In the genomic region with DNA sequence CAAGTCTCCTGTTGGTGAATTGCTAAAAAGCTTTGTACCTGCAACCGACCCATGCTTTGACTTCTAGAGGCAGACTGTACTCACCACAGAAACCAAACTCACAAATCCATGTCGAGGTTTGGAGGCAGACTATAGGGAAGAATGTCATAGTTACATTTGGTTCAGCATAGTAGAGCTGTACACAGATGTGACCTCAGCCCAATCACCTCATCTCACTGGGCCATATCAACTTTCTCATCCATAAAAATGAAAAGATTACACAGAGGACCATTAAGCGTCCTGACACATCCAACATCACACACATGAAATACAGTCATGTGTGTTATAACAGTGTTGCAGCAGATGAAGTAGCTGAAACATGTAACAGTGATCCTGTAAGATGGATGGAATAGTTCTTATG, we compare ENCODE assay signal across 9 mouse cellular contexts. TPM values are rescaled to one million over a fixed set of nuclear protein-coding genes. Genes with fewer than 3 reads are reported as not detected.
DNase-seq lines count a peak whose midpoint lies in the region; ATAC-seq and TF ChIP-seq lines count a peak whose summit lies in the region.
"Had no signal": no experiment of that assay in that cellular context is flagged by ENCODE, and none has a peak within 500 bp of the region (broad histone marks: within the 10 kb centered on the region; RNA-seq: fewer than 3 reads in every experiment).

No protein-coding gene starts in this region.

- intact Hi-C loops in gastrocnemius, postnatal 36 days (cut with DNase I) = no loop called here

- no peak for TF ChIP-seq CTCF in lung, embryonic 14.5 days (IDR thresholded peaks at IDR 0.05; ENCODE audit: low read depth)

- no peaks in the 10 kb centered on the region for H3K9me3 ChIP-seq in heart, embryonic 14.5 days (ENCODE audit: control insufficient read depth, low read length)
- 0 out of 2 replicates have a peak, but pooled peaks cover 3% of the 10 kb centered on the region for H3K9me3 ChIP-seq in heart, embryonic 12.5 days (replicated peaks)
- H3K9me3 ChIP-seq in lung, embryonic 14.5 days (ENCODE audit: low read depth, low read length) = no peaks in the 10 kb centered on the region
- no peaks in the 10 kb centered on the region for H3K9me3 ChIP-seq in embryonic facial prominence, embryonic 14.5 days (ENCODE audit: control insufficient read depth, low read length)
- H3K9me3 ChIP-seq in limb, embryonic 15.5 days = no peaks in the 10 kb centered on the region

- H3K4me3 ChIP-seq in heart, embryonic 14.5 days (ENCODE audit: control insufficient read depth in 1 of 2, insufficient read depth in 1 of 2, low read depth in 1 of 2, low read length in 2 of 2) = no peak overlapping the region
- no peak overlapping the region for H3K4me3 ChIP-seq in heart, embryonic 12.5 days
- no peak overlapping the region for H3K4me3 ChIP-seq in lung, embryonic 14.5 days (ENCODE audit: low read depth, low read length)
- 0 out of 2 replicates have a peak overlapping the region, but pooled peaks have one; percentile 13 for H3K4me3 ChIP-seq in embryonic facial prominence, embryonic 14.5 days (ENCODE audit: low read depth, low read length)
- H3K4me3 ChIP-seq in limb, embryonic 15.5 days = no peak overlapping the region

- H3K4me2 ChIP-seq in heart, embryonic 14.5 days (ENCODE audit: low read length) = peak overlapping the region; percentile 51; the same call in 1 of the 2 replicates
- no peak overlapping the region for H3K4me2 ChIP-seq in heart, embryonic 12.5 days
- peak overlapping the region; percentile 47; the same call in 1 of the 2 replicates for H3K4me2 ChIP-seq in lung, embryonic 14.5 days
- peak overlapping the region; percentile 47; the same call in 1 of the 2 replicates for H3K4me2 ChIP-seq in embryonic facial prominence, embryonic 14.5 days (ENCODE audit: low read depth, low read length)
- 0 out of 2 replicates have a peak overlapping the region, but pooled peaks have one; percentile 35 for H3K4me2 ChIP-seq in limb, embryonic 15.5 days

- H3K27me3 ChIP-seq in heart, embryonic 14.5 days (ENCODE audit: control insufficient read depth, insufficient read depth, low read length) = no peaks in the 10 kb centered on the region
- H3K27me3 ChIP-seq in heart, embryonic 12.5 days (replicated peaks) = no peaks in the 10 kb centered on the region
- no peaks in the 10 kb centered on the region for H3K27me3 ChIP-seq in lung, embryonic 14.5 days (ENCODE audit: insufficient read depth, low read length)
- H3K27me3 ChIP-seq in embryonic facial prominence, embryonic 14.5 days (replicated peaks; ENCODE audit: control insufficient read depth, insufficient read depth, low read length) = no peaks in the 10 kb centered on the region
- H3K27me3 ChIP-seq in limb, embryonic 15.5 days = no peaks in the 10 kb centered on the region

- 56% methylated on average over 3 of the region's 3 CpGs for WGBS in heart, embryonic 14.5 days
- 57% methylated on average over 3 of the region's 3 CpGs for WGBS in heart, embryonic 12.5 days
- WGBS in lung, embryonic 14.5 days = 38% methylated on average over 3 of the region's 3 CpGs
- WGBS in embryonic facial prominence, embryonic 14.5 days = 24% methylated on average over 3 of the region's 3 CpGs
- WGBS in limb, embryonic 15.5 days = 29% methylated on average over 3 of the region's 3 CpGs

- H3K9ac ChIP-seq in heart, embryonic 14.5 days (ENCODE audit: low read length) = no peak overlapping the region
- no peak overlapping the region for H3K9ac ChIP-seq in heart, embryonic 12.5 days
- H3K9ac ChIP-seq in lung, embryonic 14.5 days = no peak overlapping the region; the same call in 1 of the 2 replicates
- H3K9ac ChIP-seq in embryonic facial prominence, embryonic 14.5 days (ENCODE audit: low read depth, low read length) = peak overlapping the region; percentile 30; the same call in 1 of the 2 replicates
- no peak overlapping the region for H3K9ac ChIP-seq in limb, embryonic 15.5 days

- DNase-seq in lung, embryonic 14.5 days = no peak
- DNase-seq in lung, postnatal 14 days = no peak
- DNase-seq in embryonic facial prominence, embryonic 14.5 days (ENCODE audit: low spot score) = no peak
- DNase-seq in urinary bladder, adult 18-20 months (ENCODE audit: low spot score in 2 of 2) = no peak
- no peak for DNase-seq in gastrocnemius, postnatal 36 days

- ATAC-seq in heart, embryonic 14.5 days (ENCODE audit: insufficient number of reproducible peaks, insufficient read depth, low FRiP score, low read depth) = no peak
- no peak for ATAC-seq in heart, embryonic 12.5 days (ENCODE audit: insufficient number of reproducible peaks, low FRiP score)
- 0 out of 2 replicates have a peak, but pooled peaks have one; percentile 15 for ATAC-seq in lung, embryonic 14.5 days (ENCODE audit: insufficient read depth)
- peak; percentile 13; the same call in 1 of the 2 replicates for ATAC-seq in embryonic facial prominence, embryonic 14.5 days (ENCODE audit: low read depth)
- ATAC-seq in limb, embryonic 15.5 days (ENCODE audit: insufficient number of reproducible peaks, low FRiP score, low TSS enrichment, low read depth) = no peak
- ATAC-seq: CD4-positive, CD25-positive, alpha-beta regulatory T cell, adult 4 months had no signal

- H3K27ac ChIP-seq in heart, embryonic 14.5 days (replicated peaks in 1 of 2; ENCODE audit: control insufficient read depth in 1 of 2, insufficient read depth in 1 of 2, low read depth in 2 of 2, low read length in 2 of 2) = no peak overlapping the region
- no peak overlapping the region for H3K27ac ChIP-seq in heart, embryonic 12.5 days (ENCODE audit: poor library complexity, severe bottlenecking)
- peak overlapping the region; percentile 83; the same call in 1 of the 2 replicates for H3K27ac ChIP-seq in lung, embryonic 14.5 days (ENCODE audit: low read depth)
- peak overlapping the region; percentile 56 for H3K27ac ChIP-seq in embryonic facial prominence, embryonic 14.5 days (replicated peaks; ENCODE audit: low read depth, low read length)
- peak overlapping the region; percentile 80; the same call in 1 of the 2 replicates for H3K27ac ChIP-seq in limb, embryonic 15.5 days

- peaks cover 7 to 15% of the 10 kb centered on the region in 2 experiments for H3K4me1 ChIP-seq in heart, embryonic 14.5 days (ENCODE audit: control insufficient read depth in 2 of 2, insufficient read depth in 2 of 2, low read length in 2 of 2)
- H3K4me1 ChIP-seq in heart, embryonic 12.5 days (replicated peaks) = peaks cover 16% of the 10 kb centered on the region; the same call in 1 of the 2 replicates
- H3K4me1 ChIP-seq in lung, embryonic 14.5 days (ENCODE audit: insufficient read depth) = no peaks in the 10 kb centered on the region
- H3K4me1 ChIP-seq in embryonic facial prominence, embryonic 14.5 days (ENCODE audit: control insufficient read depth, insufficient read depth, low read length) = peaks cover 14% of the 10 kb centered on the region
- peaks cover 6% of the 10 kb centered on the region; the same call in 1 of the 2 replicates for H3K4me1 ChIP-seq in limb, embryonic 15.5 days

- no peaks in the 10 kb centered on the region for H3K36me3 ChIP-seq in heart, embryonic 14.5 days (ENCODE audit: control insufficient read depth, insufficient read depth, low read length)
- H3K36me3 ChIP-seq in heart, embryonic 12.5 days = no peaks in the 10 kb centered on the region
- no peaks in the 10 kb centered on the region for H3K36me3 ChIP-seq in lung, embryonic 14.5 days (ENCODE audit: insufficient read depth)
- no peaks in the 10 kb centered on the region for H3K36me3 ChIP-seq in embryonic facial prominence, embryonic 14.5 days (ENCODE audit: control insufficient read depth, insufficient read depth, low read length)
- H3K36me3 ChIP-seq in limb, embryonic 15.5 days = no peaks in the 10 kb centered on the region

RNA-seq across cellular contexts. Expression of a gene that starts 19.3 kb away (rescaled TPM):
- 7.1 and 9.5 TPM in 2 replicates for polyA plus RNA-seq in heart, embryonic 14.5 days (2014; fragmentation: Nextera tagmentation; extraction: Ambion mirVana)
- polyA plus RNA-seq in heart, embryonic 12.5 days (2016; fragmentation: Nextera tagmentation; extraction: Ambion mirVana) = 5.5 TPM in 2 replicates
- polyA plus RNA-seq in lung, embryonic 14.5 days (2014; fragmentation: Nextera tagmentation; extraction: Ambion mirVana) = 10.3 and 11.6 TPM in 2 replicates
- 6.9 and 7.3 TPM in 2 replicates for polyA plus RNA-seq in embryonic facial prominence, embryonic 14.5 days (2014; fragmentation: Nextera tagmentation; extraction: Ambion mirVana)
- polyA plus RNA-seq in limb, embryonic 15.5 days (2015; fragmentation: Nextera tagmentation; extraction: Ambion mirVana) = 5.9 and 6.8 TPM in 2 replicates
- 10 to 100 TPM; 61.9 to 66.6 TPM for total RNA-seq in gastrocnemius, postnatal 36 days (2021)

Comparison
In these comparisons a context has a peak if more than half of its experiments do, and no peak if none do; other contexts are left out.
1. ATAC-seq: peak in lung, embryonic 14.5 days (single experiment) and embryonic facial prominence, embryonic 14.5 days (single experiment); none in heart, embryonic 14.5 days (single experiment), heart, embryonic 12.5 days (single experiment) and limb, embryonic 15.5 days (single experiment).
2. H3K27ac ChIP-seq: peak in lung, embryonic 14.5 days (single experiment), embryonic facial prominence, embryonic 14.5 days (single experiment) and limb, embryonic 15.5 days (single experiment); none in heart, embryonic 14.5 days (0 of 2) and heart, embryonic 12.5 days (single experiment).